Mouse (Mus musculus) heart, embryonic 14.5 days (tissue): ENCODE results near the gene Olfr194. TPM values are rescaled to one million over a fixed set of nuclear protein-coding genes. Genes with fewer than 3 reads are reported as not detected.
"Not testable (repeated sequence)": the region's sequence is repeated elsewhere in the genome, so short reads cannot be mapped to it uniquely, and the experiment has no call there.

Experiments used
- ATAC-seq: fragments of 200-750 bp; cut with Nextera tagmentation; 2 replicates; pipeline ENCODE4 v1.8.0; 2017; ENCODE audit warnings: low read depth, moderate TSS enrichment; ENCODE audit not compliant: insufficient number of reproducible peaks, insufficient read depth, low FRiP score
- H3K27ac ChIP-seq, 2 experiments: fragments of 200-500 bp in 1 of 2; fragments of 300-500 bp in 1 of 2; sonication (generic) in 1 of 2; replicated peaks in 1 of 2; 2 replicates each; pipeline ENCODE4 v1.5.1; 2012 to 2014; ENCODE audit warnings: low read depth in 2 of 2, low read length in 2 of 2, control low read depth in 1 of 2, mild to moderate bottlenecking in 1 of 2, mixed read lengths in 1 of 2; ENCODE audit not compliant: control insufficient read depth in 1 of 2, insufficient read depth in 1 of 2
- H3K27me3 ChIP-seq: fragments of 300-500 bp; sonication (generic); 2 replicates; pipeline ENCODE4 v1.6.1; 2014; ENCODE audit warnings: mild to moderate bottlenecking, low read length, control low read depth; ENCODE audit not compliant: control insufficient read depth, insufficient read depth
- H3K36me3 ChIP-seq: fragments of 300-500 bp; sonication (generic); 2 replicates; pipeline ENCODE4 v1.6.1; 2014; ENCODE audit warnings: mild to moderate bottlenecking, control low read depth, low read length, mixed read lengths; ENCODE audit not compliant: control insufficient read depth, insufficient read depth
- H3K4me1 ChIP-seq, 2 experiments: fragments of 200-500 bp in 1 of 2; fragments of 300-500 bp in 1 of 2; sonication (generic) in 1 of 2; 2 replicates each; pipeline ENCODE4 v1.6.1; 2012 to 2014; ENCODE audit warnings: low read length in 2 of 2, control low read depth in 1 of 2, mixed read lengths in 1 of 2; ENCODE audit not compliant: control insufficient read depth in 2 of 2, insufficient read depth in 2 of 2
- H3K4me2 ChIP-seq: fragments of 300-500 bp; sonication (generic); 2 replicates; pipeline ENCODE4 v1.6.1; 2014; ENCODE audit warnings: mild to moderate bottlenecking, low read length
- H3K4me3 ChIP-seq, 2 experiments: fragments of 200-500 bp in 1 of 2; fragments of 300-500 bp in 1 of 2; sonication (generic) in 1 of 2; 2 replicates each; pipeline ENCODE4 v1.5.1; 2012 to 2014; ENCODE audit warnings: low read length in 2 of 2, mild to moderate bottlenecking in 2 of 2, control low read depth in 1 of 2, low read depth in 1 of 2, moderate library complexity in 1 of 2; ENCODE audit not compliant: control insufficient read depth in 1 of 2, insufficient read depth in 1 of 2
- H3K9ac ChIP-seq: fragments of 300-500 bp; sonication (generic); 2 replicates; pipeline ENCODE4 v1.6.1; 2014; ENCODE audit warnings: mild to moderate bottlenecking, low read length
- H3K9me3 ChIP-seq: fragments of 300-500 bp; sonication (generic); 2 replicates; pipeline ENCODE4 v1.6.1; 2016; ENCODE audit warnings: low read length, control low read depth; ENCODE audit not compliant: control insufficient read depth
- WGBS: fragments of 180-500 bp; shearing (Covaris S2); extraction: QIAGEN DNeasy Blood & Tissue Kit; methylation state at CpG from one replicate; pipeline ENCODE4 v1.1.7; 2014; 5-methylcytosine and 5-hydroxymethylcytosine counted together
- polyA plus RNA-seq: library from polyadenylated mRNA; unstranded; fragments of >200 nt; fragmentation: Nextera tagmentation; extraction: Ambion mirVana; gene quantifications from 2 replicates; pipeline ENCODE4 v1.2.1, GENCODE M21; 2014

Gene Olfr194
- polyA plus RNA-seq: not detected in 2 replicates

DNA sequence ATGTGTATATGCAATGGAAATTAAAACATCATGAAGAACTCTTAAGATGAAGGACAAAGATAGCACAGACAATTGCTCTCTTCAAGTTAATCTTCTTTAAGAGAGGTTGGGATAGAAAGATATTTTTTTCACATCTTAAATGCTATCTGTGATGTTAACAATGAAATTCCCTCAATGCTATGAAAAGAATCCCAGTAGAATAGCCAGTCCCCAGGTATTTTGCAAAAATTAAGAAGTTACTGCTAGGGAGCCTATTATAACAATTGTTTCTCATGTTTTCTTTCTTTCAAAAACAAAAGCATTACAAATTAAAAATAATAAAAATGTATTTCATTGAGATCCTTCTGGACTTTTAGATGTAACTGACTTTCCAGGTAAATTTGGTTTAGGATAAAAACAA is at the start of gene Olfr194:
TSS of gene Olfr194 (minus strand) at position 101 of the 400 bp plus-strand sequence.
- Histone ChIP-seq H3K9me3 (0 out of 2 replicates have a peak, but pooled peaks cover 4% of the 10 kb centered on the region), H3K4me3 (no peak within 1 kb of the TSS), H3K4me2 (no peak within 1 kb of the TSS), H3K4me1 (no peaks in the 10 kb centered on the region), H3K27me3 (no peaks in the 10 kb centered on the region), H3K9ac (no peak within 1 kb of the TSS), H3K36me3 (no peaks in the 10 kb centered on the region), H3K27ac (no peak within 1 kb of the TSS)
- ATAC-seq: no peak

DNA sequence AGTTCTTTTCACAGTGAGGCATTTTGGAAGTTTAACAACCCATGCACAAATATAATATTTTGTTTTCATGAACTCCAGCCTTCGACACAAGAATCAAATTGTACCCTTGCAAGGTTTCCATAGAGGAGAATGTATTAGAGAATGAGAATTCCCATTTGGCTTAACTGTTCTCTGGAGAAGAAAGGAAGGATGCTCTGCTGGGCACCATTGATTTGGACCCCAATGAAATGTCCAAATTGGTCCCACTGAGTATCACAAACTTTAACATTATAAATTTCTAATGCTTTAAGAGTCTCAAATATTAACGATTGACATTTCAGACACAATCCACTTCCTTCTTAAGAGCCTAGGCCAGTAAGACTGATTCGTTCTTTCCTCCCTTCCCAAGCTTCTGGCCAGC is 49.5 kb upstream of the Olfr194 start, which contains the start of gene Olfr196:
TSS of gene Olfr196 (minus strand) at position 101 of the 400 bp plus-strand sequence.
- no peaks in the 10 kb centered on the region for H3K36me3 ChIP-seq
- no peak within 1 kb of the TSS for H3K4me2 ChIP-seq

DNA sequence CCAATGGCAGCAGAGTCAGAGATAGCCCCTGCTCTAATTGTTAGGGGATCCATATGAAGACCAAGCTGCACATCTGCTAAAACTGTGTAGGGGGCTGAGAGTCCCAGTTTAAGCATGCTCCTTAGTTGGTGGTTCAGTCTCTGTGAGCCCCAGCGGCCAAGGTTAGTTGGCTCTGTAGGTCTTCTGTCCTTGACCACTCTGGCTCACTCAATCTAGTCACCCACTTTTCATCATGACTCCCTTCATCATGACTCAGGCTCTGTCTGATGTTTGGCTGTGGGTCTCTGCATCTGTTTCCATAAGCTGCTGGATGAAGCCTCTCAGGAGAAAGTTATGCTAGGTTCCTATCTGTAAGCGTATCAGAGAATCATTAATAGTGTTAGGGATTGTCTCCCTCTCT is 31.1 kb upstream of the Olfr194 start:
- ATAC-seq: no peak
- Histone ChIP-seq H3K9ac (no peak overlapping the region), H3K27ac (no peak overlapping the region), H3K4me3 (no peak overlapping the region), H3K27me3 (no peaks in the 10 kb centered on the region), H3K36me3 (no peaks in the 10 kb centered on the region), H3K4me2 (no peak overlapping the region), H3K9me3 (no peaks in the 10 kb centered on the region), H3K4me1 (no peaks in the 10 kb centered on the region)
- WGBS: 93% methylated on average over 2 of the region's 2 CpGs

More for the DNA sequence above, 49.5 kb upstream of the Olfr194 start, which contains the start of gene Olfr196:
- Histone ChIP-seq H3K27me3 (no peaks in the 10 kb centered on the region), H3K4me3 (no peak within 1 kb of the TSS), H3K27ac (no peak within 1 kb of the TSS), H3K9me3 (peaks cover 6% of the 10 kb centered on the region), H3K9ac (no peak within 1 kb of the TSS), H3K4me1 (no peaks in the 10 kb centered on the region)
- ATAC-seq: no peak
- 63% methylated on average over 3 of the region's 3 CpGs for WGBS

DNA sequence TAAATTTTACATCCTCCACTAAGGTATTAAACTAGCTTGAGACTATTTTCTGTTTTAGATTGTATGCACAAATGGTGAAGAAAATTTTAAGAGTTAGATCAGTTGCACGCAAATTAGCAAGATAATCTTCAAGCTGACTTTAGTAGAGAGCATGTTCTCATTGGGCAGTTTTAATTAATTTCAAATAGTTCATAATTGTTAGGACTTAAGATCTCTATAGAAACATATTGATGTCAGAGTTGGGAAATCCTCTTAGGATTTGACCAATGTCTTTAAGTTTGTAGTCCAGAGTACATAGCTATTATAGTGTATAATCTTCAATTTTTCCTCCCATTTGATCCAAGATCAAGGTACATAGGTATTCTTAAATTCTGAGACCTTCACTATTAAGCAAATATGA is 25.9 kb upstream of the Olfr194 start, which contains the start of gene Olfr195:
TSS of gene Olfr195 (plus strand) at position 301 of the 400 bp plus-strand sequence.
- ATAC-seq: no peak
- Histone ChIP-seq H3K4me2 (no peak within 1 kb of the TSS), H3K27ac (no peak within 1 kb of the TSS), H3K9me3 (no peaks in the 10 kb centered on the region), H3K9ac (no peak within 1 kb of the TSS), H3K27me3 (no peaks in the 10 kb centered on the region), H3K4me1 (no peaks in the 10 kb centered on the region), H3K4me3 (no peak within 1 kb of the TSS), H3K36me3 (no peaks in the 10 kb centered on the region)
- WGBS: 87% methylated on average over 1 of the region's 1 CpGs

DNA sequence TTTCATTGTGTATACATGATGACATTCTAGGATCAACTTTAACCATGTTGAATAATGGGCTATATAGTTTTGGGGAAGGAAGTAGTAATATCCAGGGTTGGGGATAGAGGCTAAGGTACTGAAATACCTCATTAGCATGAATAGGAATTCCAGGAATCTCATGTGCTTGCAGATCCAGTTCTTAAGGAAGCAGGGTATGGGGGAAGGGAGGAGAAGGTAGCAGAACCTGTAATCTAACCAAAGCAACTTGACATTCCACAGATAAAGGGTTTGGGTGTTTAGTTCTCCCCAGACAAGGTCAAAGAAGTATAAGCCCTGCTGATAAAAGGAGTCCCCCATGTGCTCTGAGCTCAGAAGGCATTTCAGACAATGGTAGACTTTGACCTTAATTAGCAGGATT is 20.2 kb upstream of the Olfr194 start:
- Histone ChIP-seq H3K9ac (no peak overlapping the region), H3K27ac (no peak overlapping the region), H3K27me3 (no peaks in the 10 kb centered on the region), H3K4me2 (no peak overlapping the region), H3K9me3 (no peaks in the 10 kb centered on the region), H3K4me3 (no peak overlapping the region), H3K4me1 (no peaks in the 10 kb centered on the region), H3K36me3 (no peaks in the 10 kb centered on the region)
- no peak for ATAC-seq

DNA sequence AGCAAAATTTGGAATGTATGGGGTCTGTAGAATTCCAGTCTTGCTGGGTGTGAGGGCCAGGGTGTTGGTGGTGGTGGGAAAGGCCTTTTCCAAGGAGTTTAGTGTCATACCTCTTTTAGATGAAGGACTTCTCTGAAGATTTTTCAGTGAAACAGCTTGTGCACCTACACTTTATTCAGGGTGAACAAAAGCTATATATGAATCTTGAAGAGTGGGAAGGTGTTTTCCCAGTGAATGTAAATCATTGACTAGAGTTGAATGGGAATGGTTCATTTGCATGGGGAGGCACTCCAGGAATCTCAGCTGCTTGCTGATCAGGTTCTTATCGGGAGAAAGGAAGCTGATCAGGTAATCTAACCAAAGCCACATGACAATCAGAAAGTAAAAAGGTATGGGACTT is 9.9 kb upstream of the Olfr194 start:
- Histone ChIP-seq H3K4me2 (no peak overlapping the region), H3K4me1 (no peaks in the 10 kb centered on the region), H3K27ac (no peak overlapping the region), H3K9me3 (no peaks in the 10 kb centered on the region), H3K36me3 (no peaks in the 10 kb centered on the region), H3K9ac (no peak overlapping the region), H3K27me3 (no peaks in the 10 kb centered on the region), H3K4me3 (no peak overlapping the region)
- ATAC-seq: no peak
- WGBS: 81% methylated on average over 1 of the region's 1 CpGs

DNA sequence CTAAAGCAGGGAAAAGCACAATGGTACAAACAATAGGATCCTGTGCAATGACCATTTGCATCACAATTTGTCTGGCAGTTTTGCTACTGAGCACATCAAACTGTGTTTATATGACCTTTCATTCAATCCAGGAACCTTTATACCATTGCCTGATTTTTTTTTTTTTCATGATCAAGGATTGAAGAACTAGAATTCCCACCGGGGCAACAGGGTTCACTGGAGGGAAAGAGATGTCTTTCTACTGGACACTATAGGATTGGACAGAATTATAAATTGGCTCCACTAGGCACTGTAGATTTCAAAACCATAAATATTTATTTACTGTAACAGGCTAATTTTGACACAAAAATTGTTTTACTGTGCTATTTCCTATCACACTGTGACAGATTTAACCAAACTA is 9.1 kb downstream of the Olfr194 start, which contains the start of gene Olfr193:
TSS of gene Olfr193 (minus strand) at position 101 of the 400 bp plus-strand sequence.
- Histone ChIP-seq H3K9ac (no peak within 1 kb of the TSS), H3K4me3 (no peak within 1 kb of the TSS), H3K27me3 (no peaks in the 10 kb centered on the region), H3K4me1 (no peaks in the 10 kb centered on the region), H3K36me3 (no peaks in the 10 kb centered on the region), H3K9me3 (0 out of 2 replicates have a peak, but pooled peaks cover under 1% of the 10 kb centered on the region), H3K4me2 (no peak within 1 kb of the TSS), H3K27ac (no peak within 1 kb of the TSS)
- 82% methylated on average over 1 of the region's 1 CpGs for WGBS
- no peak for ATAC-seq

DNA sequence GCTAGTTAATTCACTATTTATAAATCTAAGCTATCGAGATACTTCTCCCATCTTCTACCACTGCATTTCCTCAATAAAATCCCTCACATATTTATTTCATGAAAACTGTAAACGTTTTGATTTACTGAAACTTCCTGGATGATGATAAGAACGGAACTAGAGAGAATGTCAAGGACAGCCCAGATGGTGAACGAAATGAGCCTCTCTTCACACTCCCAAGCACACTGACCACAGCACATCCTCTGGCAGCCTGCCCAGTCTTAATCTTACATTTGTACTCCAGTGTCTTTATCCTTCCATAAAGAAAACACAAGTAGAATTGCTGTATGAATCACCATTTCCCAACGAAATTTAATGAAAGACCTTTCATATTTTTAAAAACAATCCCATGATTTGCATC is 12.3 kb downstream of the Olfr194 start:
- H3K36me3 ChIP-seq, H3K4me2 ChIP-seq, H3K27me3 ChIP-seq, H3K9me3 ChIP-seq, H3K9ac ChIP-seq, H3K4me1 ChIP-seq, ATAC-seq, H3K4me3 ChIP-seq, H3K27ac ChIP-seq: not testable (repeated sequence)
- WGBS: 41% methylated on average over 5 of the region's 5 CpGs
